24 mouse cellular contexts compared by ENCODE assay signal in genomic region chr3:85780332-85780731, GRCm38 (mm10). TPM values are rescaled to one million over a fixed set of nuclear protein-coding genes. Genes with fewer than 3 reads are reported as not detected.
DNase-seq lines count a peak whose midpoint lies in the region; ATAC-seq and TF ChIP-seq lines count a peak whose summit lies in the region.
"Had no signal": no experiment of that assay in that cellular context is flagged by ENCODE, and none has a peak within 500 bp of the region (broad histone marks: within the 10 kb centered on the region; RNA-seq: fewer than 3 reads in every experiment).

No protein-coding gene starts in this region.

- no peak for TF ChIP-seq CTCF in midbrain, postnatal 0 days (IDR thresholded peaks at IDR 0.05)

- no peaks in the 10 kb centered on the region for H3K36me3 ChIP-seq in forebrain, embryonic 13.5 days (ENCODE audit: poor library complexity, severe bottlenecking)
- no peaks in the 10 kb centered on the region for H3K36me3 ChIP-seq in forebrain, embryonic 11.5 days (ENCODE audit: control insufficient read depth, insufficient read depth, low read length)
- H3K36me3 ChIP-seq in neural tube, embryonic 13.5 days, result no peaks in the 10 kb centered on the region
- no peaks in the 10 kb centered on the region for H3K36me3 ChIP-seq in hindbrain, embryonic 14.5 days (replicated peaks; ENCODE audit: control insufficient read depth, insufficient read depth)
- H3K36me3 ChIP-seq in midbrain, postnatal 0 days (ENCODE audit: insufficient read depth, low read length), result no peaks in the 10 kb centered on the region
- H3K36me3 ChIP-seq: embryonic facial prominence, embryonic 15.5 days; intestine, embryonic 15.5 days; limb, embryonic 10.5 days had no signal

- peak; percentile 21; the same call in 1 of the 2 replicates for ATAC-seq in forebrain, embryonic 13.5 days
- no peak for ATAC-seq in forebrain, embryonic 11.5 days (replicated peaks; ENCODE audit: low FRiP score)
- peak; percentile 19; the same call in 1 of the 2 replicates for ATAC-seq in neural tube, embryonic 13.5 days (ENCODE audit: low read depth)
- ATAC-seq in hindbrain, embryonic 14.5 days (ENCODE audit: low FRiP score), result 0 out of 2 replicates have a peak, but pooled peaks have one; percentile 31
- peak; percentile 60 for ATAC-seq in midbrain, postnatal 0 days (ENCODE audit: low FRiP score)
- ATAC-seq: intestine, embryonic 15.5 days had no signal

- H3K9ac ChIP-seq in forebrain, embryonic 13.5 days, result no peak overlapping the region
- H3K9ac ChIP-seq in forebrain, embryonic 11.5 days (ENCODE audit: low read length), result no peak overlapping the region
- H3K9ac ChIP-seq in neural tube, embryonic 13.5 days, result no peak overlapping the region
- no peak overlapping the region for H3K9ac ChIP-seq in hindbrain, embryonic 14.5 days
- no peak overlapping the region for H3K9ac ChIP-seq in midbrain, postnatal 0 days (replicated peaks; ENCODE audit: low read length, poor library complexity, severe bottlenecking)
- H3K9ac ChIP-seq: embryonic facial prominence, embryonic 15.5 days; intestine, embryonic 15.5 days had no signal

- H3K4me2 ChIP-seq in forebrain, embryonic 13.5 days, result no peak overlapping the region
- no peak overlapping the region for H3K4me2 ChIP-seq in forebrain, embryonic 11.5 days (ENCODE audit: low read depth, low read length, severe bottlenecking)
- no peak overlapping the region for H3K4me2 ChIP-seq in neural tube, embryonic 13.5 days
- H3K4me2 ChIP-seq in hindbrain, embryonic 14.5 days (replicated peaks), result no peak overlapping the region
- no peak overlapping the region for H3K4me2 ChIP-seq in midbrain, postnatal 0 days (ENCODE audit: low read depth, low read length, poor library complexity, severe bottlenecking)
- H3K4me2 ChIP-seq: embryonic facial prominence, embryonic 15.5 days; heart, embryonic 11.5 days; intestine, embryonic 15.5 days had no signal

- peaks cover 13% of the 10 kb centered on the region for H3K4me1 ChIP-seq in forebrain, embryonic 13.5 days
- no peaks in the 10 kb centered on the region for H3K4me1 ChIP-seq in forebrain, embryonic 11.5 days (replicated peaks; ENCODE audit: control insufficient read depth, insufficient read depth, low read length)
- peaks cover 9% of the 10 kb centered on the region; the same call in 1 of the 2 replicates for H3K4me1 ChIP-seq in neural tube, embryonic 13.5 days (replicated peaks)
- no peaks in the 10 kb centered on the region for H3K4me1 ChIP-seq in hindbrain, embryonic 14.5 days (replicated peaks; ENCODE audit: control insufficient read depth, insufficient read depth, low read length)
- H3K4me1 ChIP-seq in midbrain, postnatal 0 days (ENCODE audit: insufficient read depth, low read length), result no peaks in the 10 kb centered on the region
- H3K4me1 ChIP-seq: embryonic facial prominence, embryonic 15.5 days; intestine, embryonic 15.5 days had no signal

- H3K27ac ChIP-seq in forebrain, embryonic 13.5 days, result no peak overlapping the region
- no peak overlapping the region for H3K27ac ChIP-seq in forebrain, embryonic 11.5 days (ENCODE audit: low read depth, low read length)
- H3K27ac ChIP-seq in neural tube, embryonic 13.5 days (replicated peaks), result no peak overlapping the region
- H3K27ac ChIP-seq in hindbrain, embryonic 14.5 days, result no peak overlapping the region
- H3K27ac ChIP-seq in midbrain, postnatal 0 days (ENCODE audit: low read depth, low read length), result no peak overlapping the region
- H3K27ac ChIP-seq: embryonic facial prominence, embryonic 15.5 days; intestine, embryonic 15.5 days; layer of hippocampus, adult 2 months; limb, embryonic 10.5 days had no signal

- no peaks in the 10 kb centered on the region for H3K9me3 ChIP-seq in forebrain, embryonic 13.5 days (replicated peaks)
- no peaks in the 10 kb centered on the region for H3K9me3 ChIP-seq in forebrain, embryonic 11.5 days (ENCODE audit: control insufficient read depth, low read length)
- H3K9me3 ChIP-seq in neural tube, embryonic 13.5 days, result no peaks in the 10 kb centered on the region
- no peaks in the 10 kb centered on the region for H3K9me3 ChIP-seq in hindbrain, embryonic 14.5 days (ENCODE audit: control insufficient read depth, low read length)
- H3K9me3 ChIP-seq in midbrain, postnatal 0 days (ENCODE audit: low read length), result no peaks in the 10 kb centered on the region
- H3K9me3 ChIP-seq: embryonic facial prominence, embryonic 15.5 days; intestine, embryonic 15.5 days; limb, embryonic 10.5 days had no signal

- DNase-seq in forebrain, embryonic 11.5 days (ENCODE audit: low spot score), result no peak
- DNase-seq in neural tube, embryonic 10.5 days (ENCODE audit: extremely low spot score, low spot score), result no peak
- DNase-seq in hindbrain, embryonic 14.5 days (ENCODE audit: low spot score), result no peak
- DNase-seq in midbrain, postnatal 0 days (ENCODE audit: low spot score), result no peak
- no peak for DNase-seq in gastrocnemius, postnatal 25 days
- no peak for DNase-seq in cerebellum, postnatal 36 days
- DNase-seq: cerebellum, adult 2 months; kidney, adult 8-10 months; kidney, postnatal 14 days; liver; lung, postnatal 4 days; right cerebral cortex, postnatal 25 days; spleen, adult 18-20 months had no signal

- WGBS in forebrain, embryonic 13.5 days, result 44% methylated on average over 2 of the region's 2 CpGs
- WGBS in forebrain, embryonic 11.5 days, result 73% methylated on average over 2 of the region's 2 CpGs
- WGBS in neural tube, embryonic 13.5 days, result 63% methylated on average over 2 of the region's 2 CpGs
- WGBS in hindbrain, embryonic 14.5 days, result 41% methylated on average over 2 of the region's 2 CpGs
- WGBS in midbrain, postnatal 0 days, result 43% methylated on average over 2 of the region's 2 CpGs

- no peak overlapping the region for H3K4me3 ChIP-seq in forebrain, embryonic 13.5 days
- H3K4me3 ChIP-seq in forebrain, embryonic 11.5 days (ENCODE audit: low read depth, low read length), result no peak overlapping the region
- no peak overlapping the region for H3K4me3 ChIP-seq in neural tube, embryonic 13.5 days
- H3K4me3 ChIP-seq in hindbrain, embryonic 14.5 days (replicated peaks; ENCODE audit: low read length), result no peak overlapping the region
- H3K4me3 ChIP-seq in midbrain, postnatal 0 days (ENCODE audit: low read depth, low read length), result no peak overlapping the region
- H3K4me3 ChIP-seq: embryonic facial prominence, embryonic 15.5 days; intestine, embryonic 15.5 days; layer of hippocampus, adult 2 months; limb, embryonic 10.5 days; myocyte had no signal

- no peaks in the 10 kb centered on the region for H3K27me3 ChIP-seq in forebrain, embryonic 13.5 days
- no peaks in the 10 kb centered on the region for H3K27me3 ChIP-seq in forebrain, embryonic 11.5 days (ENCODE audit: control insufficient read depth, insufficient read depth, low read length)
- H3K27me3 ChIP-seq in neural tube, embryonic 13.5 days, result no peaks in the 10 kb centered on the region
- no peaks in the 10 kb centered on the region for H3K27me3 ChIP-seq in hindbrain, embryonic 14.5 days (ENCODE audit: control insufficient read depth, insufficient read depth, low read length)
- H3K27me3 ChIP-seq in midbrain, postnatal 0 days (ENCODE audit: insufficient read depth, low read length), result no peaks in the 10 kb centered on the region
- H3K27me3 ChIP-seq: embryonic facial prominence, embryonic 15.5 days; intestine, embryonic 15.5 days had no signal

RNA-seq across cellular contexts. Expression of gene Fam160a1, which starts 36.8 kb away (rescaled TPM):
- polyA plus RNA-seq in forebrain, embryonic 13.5 days (2015; fragmentation: Nextera tagmentation; extraction: Ambion mirVana), result 0.13 and 0.21 TPM in 2 replicates
- 0.64 and 0.67 TPM in 2 replicates for polyA plus RNA-seq in forebrain, embryonic 11.5 days (2014; fragmentation: Nextera tagmentation; extraction: Ambion mirVana)
- polyA plus RNA-seq in neural tube, embryonic 13.5 days (2015; fragmentation: Nextera tagmentation; extraction: Ambion mirVana), result 0.21 and 0.39 TPM in 2 replicates
- polyA plus RNA-seq in hindbrain, embryonic 14.5 days (2014; fragmentation: Nextera tagmentation; extraction: Ambion mirVana), result 0.37 and 0.51 TPM in 2 replicates
- total RNA-seq in midbrain, postnatal 0 days (2014; rRNA removed), result 1.1 and 1.2 TPM in 2 replicates
- polyA plus RNA-seq in midbrain, postnatal 0 days (2015; fragmentation: Nextera tagmentation; extraction: Ambion mirVana), result 0.28 and 0.32 TPM in 2 replicates
- 10 to 100 TPM; 55.2 to 56.6 TPM for total RNA-seq in gastrocnemius, postnatal 25 days (2021)
- total RNA-seq: common myeloid progenitor, adult 5-6 weeks; hematopoietic stem cell, adult 5-6 weeks; megakaryocyte-erythroid progenitor cell, adult 5-6 weeks had no signal
